Mouse (Mus musculus) CD4-positive, CD25-positive, alpha-beta regulatory T cell, adult 2 months (primary cell): ENCODE measurements around the gene Akt2.
"Not testable (repeated sequence)": the region's sequence is repeated elsewhere in the genome, so short reads cannot be mapped to it uniquely, and the experiment has no call there.

Source experiments
- DNase-seq: peaks from one replicate; pipeline ENCODE4 v3.0.0-alpha.2; 2012; ENCODE audit warnings: low read depth, low spot score

The Akt2 gene

DNA sequence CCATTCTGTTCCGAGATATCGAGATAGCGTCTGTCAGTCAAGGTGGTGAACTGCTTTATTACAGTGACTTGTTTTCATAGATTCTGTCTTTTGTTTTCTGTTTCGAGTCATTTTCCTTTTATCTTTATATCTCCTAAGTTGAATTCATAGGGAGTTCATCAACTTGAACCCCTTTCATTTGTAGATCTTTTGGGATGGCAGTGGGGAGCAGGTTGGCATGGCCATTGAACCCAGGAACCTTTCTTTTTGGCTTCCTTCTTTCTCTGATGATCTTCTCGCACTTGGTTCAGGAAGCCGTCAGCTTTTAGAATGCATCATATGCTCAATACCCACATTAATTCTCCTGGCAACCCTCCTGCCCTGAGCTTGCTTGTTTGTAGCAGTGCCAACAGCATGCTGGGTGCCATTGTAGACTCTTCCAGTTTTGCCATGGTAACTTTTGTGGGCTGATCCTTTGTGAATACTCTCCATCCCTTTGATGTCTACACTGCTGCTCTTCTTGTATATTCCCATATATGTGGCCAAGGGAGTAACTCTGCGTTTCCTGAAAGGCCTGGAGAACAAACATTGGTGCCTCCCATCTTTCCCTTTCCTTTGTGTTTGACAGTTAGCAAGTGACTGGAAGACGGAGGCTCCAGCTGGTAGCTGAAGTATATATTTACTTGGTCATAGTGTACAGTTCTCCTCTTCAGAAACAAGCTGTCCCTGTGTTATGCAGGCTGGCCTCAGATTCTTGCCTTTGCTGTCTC lies 22.6 kb downstream of the Akt2 start:
- DNase-seq = no peak

DNA sequence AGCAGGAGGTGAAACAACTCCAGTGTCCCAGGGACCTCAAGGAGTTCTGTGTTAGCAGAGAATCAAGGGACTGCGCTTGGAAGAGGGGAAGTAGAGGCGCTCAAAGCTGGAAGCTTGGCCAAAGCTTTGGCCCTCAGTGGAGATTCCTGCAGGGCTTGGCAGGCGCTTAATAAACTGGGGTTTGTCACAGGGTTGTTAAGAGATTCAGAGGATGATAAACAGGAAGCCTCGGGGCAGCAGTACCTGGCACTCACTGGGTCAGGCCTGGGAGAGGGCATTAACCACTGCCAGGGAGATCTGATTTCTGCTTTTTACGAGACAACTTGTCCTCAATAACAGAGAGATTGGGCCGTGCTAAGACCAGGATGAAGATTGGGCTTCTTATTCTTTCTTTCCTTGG lies 29.7 kb downstream of the Akt2 start:
- no peak for DNase-seq

DNA sequence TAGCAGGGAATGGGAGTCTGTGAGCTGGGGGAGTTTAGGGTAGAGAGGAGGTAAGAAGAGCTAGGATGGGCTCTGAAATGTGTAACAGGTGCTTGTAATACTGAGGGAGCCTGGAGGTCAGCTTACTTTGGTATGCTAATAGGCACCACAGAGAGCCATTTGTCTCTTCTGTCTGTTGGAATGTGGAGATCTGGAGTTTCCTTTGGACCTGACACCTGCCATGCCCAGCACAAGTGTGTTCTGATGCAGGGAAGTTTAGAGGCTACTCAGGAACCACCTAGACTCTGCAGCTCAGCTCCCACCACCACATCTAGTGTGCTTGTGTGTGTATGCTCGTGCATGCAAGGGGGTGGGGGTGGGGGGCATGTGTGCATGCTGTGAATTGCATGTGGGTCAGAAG lies 30.9 kb downstream of the Akt2 start:
- no peak for DNase-seq

DNA sequence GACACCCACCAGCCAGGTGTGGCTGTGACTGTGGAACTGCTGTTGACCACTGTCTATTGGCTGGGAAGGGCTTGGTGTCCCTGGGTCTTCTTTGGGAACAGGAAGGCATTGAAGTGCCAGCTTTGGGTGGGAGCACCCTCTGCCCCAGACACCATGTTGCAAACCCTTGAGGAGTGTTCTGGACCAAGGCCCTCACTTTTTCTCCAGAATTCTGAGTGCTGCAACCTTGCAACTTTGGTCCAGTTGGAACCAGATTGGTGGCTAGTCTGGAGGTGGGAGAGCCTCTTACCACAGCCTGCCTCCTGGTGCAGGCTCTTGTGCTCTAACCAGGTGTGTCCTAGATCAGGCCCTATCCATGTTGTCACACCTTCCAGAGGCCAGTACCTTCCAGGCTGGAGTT lies 33.6 kb downstream of the Akt2 start:
- DNase-seq = no peak

DNA sequence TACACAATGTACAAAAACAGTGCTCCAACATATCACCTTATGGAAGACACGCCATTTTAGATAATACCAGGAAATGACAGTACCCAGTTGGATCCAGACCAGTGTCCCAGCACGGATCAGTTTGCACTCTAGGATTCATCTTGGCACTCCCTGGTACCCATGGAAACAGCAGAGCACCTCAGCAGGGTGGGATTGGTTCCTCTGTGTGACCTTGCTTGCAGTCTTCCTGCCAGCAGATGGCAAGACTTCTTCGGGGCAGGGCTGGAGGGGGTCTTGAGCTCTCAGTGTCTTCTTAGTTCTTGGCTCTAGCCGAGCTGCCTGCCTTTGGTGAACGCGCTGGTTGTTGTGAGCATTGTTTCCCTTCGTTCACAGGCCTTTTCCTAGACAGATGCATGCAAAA lies 36.4 kb downstream of the Akt2 start:
- no peak for DNase-seq

DNA sequence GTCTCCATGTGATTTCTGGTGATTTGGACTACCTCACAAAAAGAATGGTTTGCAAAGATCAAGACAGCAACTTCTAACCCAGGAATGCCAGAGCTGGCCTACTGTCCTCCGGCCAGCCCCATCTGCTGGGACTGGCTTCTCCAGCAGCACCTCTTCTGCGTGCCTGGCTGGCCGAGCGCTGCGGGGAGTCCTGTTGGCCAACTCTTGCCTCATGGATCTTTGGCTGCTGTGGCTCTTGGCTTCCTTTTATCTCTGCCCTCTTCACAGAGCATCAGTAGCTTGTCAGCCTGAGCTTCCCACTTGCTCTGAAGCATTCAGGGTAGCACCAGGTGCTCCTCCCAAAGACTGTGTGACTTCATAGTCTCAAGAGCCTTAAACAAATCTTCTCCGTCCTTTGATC lies 36.8 kb downstream of the Akt2 start:
- DNase-seq = no peak

DNA sequence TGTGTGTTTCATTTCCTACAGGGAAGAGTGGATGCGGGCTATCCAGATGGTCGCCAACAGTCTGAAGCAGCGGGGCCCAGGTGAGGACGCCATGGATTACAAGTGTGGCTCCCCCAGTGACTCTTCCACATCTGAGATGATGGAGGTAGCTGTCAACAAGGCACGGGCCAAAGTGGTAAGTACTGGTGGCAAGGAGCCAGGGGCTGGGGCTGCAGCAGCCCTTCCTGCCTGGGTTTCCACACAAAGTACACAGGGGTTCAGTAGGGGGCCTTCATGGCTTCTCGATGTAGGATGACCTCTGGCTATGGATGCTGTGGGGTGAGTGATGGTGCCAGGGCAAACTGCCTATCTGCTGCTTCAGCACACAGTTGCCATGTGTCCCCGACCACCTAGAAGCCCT lies 37.5 kb downstream of the Akt2 start:
- DNase-seq = not testable (repeated sequence)

DNA sequence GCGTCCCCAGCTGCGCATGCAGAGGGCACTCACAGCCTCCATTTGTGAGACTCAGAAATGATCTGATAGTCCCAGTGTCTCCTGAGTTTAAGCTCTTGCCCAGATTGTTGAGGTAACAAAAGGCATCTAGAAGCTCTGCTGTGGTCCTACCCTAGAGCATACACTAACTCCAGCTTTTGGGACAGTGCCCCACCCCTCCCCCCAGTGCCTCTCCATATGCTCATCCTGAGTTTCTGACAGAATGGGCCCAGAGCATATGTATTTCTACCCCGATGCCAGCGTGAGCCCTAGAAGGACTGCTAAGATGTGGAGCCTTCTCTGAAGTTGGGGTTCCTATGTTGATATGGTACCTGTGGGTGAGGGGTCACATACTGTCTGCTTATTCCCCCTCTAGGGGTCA lies 40.1 kb downstream of the Akt2 start:
- DNase-seq = no peak

DNA sequence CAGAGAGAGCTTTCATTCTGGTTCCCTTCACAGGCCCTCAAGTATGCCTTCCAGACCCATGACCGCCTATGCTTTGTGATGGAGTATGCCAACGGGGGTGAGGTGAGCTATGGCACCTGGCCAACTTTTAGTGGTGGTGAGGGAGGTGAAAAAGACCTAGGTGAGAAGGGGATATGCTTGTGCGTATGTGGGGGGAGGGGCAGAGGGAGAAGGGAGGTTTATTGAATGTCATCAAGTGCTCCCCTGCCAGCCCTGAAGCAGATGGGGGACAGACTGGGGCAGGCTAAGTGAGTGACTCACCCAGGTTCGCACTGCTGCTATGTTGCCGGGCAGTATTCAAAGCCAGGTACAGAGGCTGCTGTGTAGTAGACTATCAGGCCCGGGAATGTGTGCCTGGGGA lies 41.8 kb downstream of the Akt2 start:
- DNase-seq = no peak

DNA sequence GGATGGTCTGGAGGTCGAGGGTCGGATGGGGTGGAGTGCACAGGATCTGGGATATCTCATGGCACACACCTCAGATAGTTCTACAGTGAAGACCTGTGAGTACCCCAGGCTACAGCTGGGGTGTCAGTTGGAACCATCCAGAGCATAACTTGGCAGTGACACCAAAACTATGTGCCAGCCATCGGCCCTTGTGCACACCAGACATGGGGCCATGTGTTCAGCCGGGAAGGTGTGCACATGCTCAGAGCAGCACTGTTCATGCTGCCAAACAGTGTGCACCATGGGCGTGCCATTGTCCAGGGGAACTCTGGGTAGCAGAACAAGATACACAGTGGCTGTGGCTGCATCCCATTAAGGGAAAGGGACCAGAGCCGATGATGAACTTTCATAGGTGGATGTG lies 43.3 kb downstream of the Akt2 start:
- DNase-seq = no peak

DNA sequence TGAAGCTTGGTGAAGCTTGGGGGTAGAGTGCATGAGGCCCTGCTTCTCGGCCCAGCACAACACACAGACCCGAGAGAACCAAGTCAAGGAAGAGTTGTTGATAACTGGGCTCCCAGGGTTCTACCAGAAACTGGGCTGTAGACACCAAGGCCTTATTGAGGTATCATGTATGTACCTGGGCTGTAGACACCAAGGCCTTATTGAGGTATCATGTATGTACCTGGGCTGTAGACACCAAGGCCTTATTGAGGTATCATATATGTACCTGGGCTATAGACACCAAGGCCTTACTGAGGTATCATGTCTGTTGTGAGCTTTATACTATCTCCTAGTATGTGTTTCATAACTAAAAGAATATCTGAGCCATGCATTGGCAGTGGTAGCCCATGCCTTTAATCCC lies 43.7 kb downstream of the Akt2 start:
- DNase-seq = not testable (repeated sequence)

DNA sequence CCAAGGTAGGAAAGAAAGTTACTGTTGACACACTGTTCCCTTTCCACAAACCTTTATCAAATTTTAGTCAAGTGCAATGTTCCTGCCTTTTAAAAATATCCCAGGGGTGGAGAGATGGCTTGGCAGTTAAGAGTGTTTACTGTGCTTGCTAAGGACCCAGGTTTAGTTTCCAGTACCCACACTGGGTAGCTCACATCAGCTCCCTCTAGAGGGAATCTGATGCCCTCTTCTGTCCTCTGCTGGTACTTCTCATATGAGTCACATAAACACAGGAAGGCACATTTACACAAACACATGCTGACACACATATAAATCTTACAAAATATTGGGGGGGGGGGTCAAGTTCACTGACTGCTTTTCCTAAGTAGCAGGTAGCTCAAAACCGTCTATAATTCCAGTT lies 53.1 kb downstream of the Akt2 start:
- DNase-seq = peak; percentile 22

DNA sequence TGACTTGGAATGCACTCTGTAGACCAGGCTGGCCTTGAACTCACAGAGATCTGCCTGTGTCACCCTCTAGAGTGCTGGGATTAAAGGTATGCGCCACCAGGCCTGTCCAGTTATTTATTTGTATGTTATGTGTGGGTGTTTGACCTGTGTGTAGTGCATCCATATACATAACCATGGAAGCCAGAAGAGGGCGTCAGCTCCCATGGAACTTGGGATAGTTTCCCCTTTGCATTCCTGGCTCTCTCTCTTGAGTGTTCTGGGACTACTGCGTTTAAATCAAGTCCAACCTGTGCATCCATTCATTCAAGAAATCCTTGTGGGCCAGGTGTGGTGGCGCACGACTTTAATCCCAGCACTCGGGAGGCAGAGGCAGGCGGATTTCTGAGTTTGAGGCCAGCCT lies 55.2 kb downstream of the Akt2 start:
- no peak for DNase-seq

DNA sequence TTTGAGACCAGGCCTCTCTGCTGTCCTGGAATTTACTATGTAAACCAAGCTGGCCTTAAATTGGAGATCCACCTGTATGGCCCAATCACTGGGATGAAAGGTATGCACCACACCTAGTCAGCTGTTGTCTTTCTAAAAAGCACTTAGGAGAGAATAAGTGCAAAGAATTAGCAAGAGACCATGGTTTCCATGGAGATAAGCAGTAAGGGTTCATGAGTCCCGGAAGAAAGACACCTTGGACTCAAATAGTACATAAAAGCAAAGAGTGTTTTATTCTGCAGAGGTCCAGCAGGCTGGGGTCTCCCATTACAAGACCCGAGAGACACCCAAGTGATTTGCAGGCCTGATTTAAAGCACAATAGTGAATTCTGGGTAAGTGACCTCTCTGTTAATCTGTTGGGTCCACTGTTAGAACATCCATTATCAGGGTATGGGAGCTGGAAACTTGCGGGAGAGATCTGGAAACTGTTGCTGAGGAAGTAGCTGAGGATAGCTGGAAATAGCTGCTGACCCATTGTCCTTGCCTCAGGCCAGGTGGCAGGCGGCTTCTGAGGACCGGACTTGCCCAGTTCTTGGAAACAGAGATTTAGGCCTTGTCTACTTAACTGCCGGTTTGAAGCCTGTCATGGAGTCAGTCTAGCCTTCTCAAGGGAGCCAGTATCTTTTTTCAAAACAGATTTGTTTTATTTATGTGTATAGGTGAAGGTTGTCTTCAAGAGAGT lies 56.1 kb downstream of the Akt2 start:
- no peak for DNase-seq

DNA sequence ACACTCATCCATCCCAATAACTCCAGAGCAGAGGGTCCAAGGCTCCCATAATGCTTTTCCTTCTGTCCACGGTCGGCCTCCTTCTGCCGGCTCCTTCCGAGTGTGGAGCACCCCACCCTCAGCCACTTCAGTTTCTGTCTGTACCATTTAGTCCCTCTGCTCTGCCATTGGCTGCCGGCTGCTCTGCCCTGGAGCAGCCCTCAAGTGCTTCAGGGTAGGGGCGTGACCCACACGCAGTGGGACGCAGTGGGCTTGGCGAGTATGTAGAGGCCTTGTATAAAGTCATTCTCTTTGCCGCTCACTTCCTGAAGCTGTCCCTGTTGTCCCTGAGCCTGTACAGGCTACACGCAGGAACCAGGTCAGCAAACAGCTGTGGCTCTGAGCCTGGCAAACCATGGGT lies 58.4 kb downstream of the Akt2 start:
- no peak for DNase-seq

DNA sequence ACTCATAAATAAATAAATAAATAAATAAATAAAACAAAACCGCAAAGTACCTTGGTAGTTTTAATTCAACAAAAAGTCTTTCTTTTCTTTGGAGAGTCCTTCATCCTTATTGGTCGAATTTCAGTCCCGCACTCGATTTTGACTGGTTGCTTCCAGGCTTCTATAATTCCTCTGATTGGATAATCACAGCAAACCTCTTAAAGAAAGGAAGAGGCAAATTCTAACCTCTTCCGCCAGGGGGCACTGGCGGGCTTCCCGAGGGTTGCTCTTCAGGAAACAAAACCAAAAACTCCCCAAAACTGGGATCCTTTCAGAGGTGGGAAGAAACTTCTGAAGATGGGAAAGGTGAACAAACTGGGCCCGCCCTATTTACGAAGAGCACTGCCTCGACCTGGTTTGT lies 59.6 kb downstream of the Akt2 start:
- peak; percentile 83 for DNase-seq

DNA sequence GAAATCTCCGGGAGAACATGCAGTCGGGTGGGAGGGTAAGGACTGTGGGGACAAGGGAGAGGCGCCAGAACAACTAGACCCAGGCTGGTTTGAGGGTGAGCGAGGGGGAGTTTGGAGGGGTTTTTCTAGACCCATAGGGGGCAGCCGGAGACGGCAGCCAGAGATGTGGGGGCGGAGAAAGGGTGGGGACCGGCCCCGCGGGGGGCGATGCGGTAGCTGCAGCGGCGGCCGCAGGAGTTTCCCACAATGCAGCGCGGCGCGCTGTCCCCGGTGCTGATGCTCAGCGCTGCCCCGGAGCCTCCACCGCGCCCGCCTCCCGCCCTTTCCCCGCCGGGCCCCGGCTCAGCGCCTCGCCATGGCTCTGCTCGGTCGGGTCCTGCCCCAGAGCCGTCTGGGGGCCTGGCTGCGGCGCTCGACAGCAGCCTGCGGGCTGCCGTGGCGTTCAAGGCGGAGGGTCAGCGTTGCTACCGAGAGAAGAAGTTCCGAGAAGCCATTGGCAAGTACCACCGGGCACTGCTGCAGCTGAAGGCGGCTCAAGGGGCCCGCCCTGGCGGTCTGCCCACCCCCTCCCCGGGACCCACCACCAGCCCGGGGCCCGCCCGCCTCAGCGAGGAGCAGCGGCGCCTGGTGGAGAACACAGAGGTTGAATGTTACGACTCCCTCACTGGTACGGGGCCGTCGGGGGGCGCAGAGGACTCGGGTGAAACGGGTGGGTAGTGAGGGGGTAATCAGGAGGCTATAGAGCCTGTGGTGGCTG lies 62.5 kb downstream of the Akt2 start, which contains the start of gene Ttc9b:
Gene Ttc9b (plus strand): TSS at position 235 of the 757 bp plus-strand sequence.
- DNase-seq = peak; percentile 65

DNA sequence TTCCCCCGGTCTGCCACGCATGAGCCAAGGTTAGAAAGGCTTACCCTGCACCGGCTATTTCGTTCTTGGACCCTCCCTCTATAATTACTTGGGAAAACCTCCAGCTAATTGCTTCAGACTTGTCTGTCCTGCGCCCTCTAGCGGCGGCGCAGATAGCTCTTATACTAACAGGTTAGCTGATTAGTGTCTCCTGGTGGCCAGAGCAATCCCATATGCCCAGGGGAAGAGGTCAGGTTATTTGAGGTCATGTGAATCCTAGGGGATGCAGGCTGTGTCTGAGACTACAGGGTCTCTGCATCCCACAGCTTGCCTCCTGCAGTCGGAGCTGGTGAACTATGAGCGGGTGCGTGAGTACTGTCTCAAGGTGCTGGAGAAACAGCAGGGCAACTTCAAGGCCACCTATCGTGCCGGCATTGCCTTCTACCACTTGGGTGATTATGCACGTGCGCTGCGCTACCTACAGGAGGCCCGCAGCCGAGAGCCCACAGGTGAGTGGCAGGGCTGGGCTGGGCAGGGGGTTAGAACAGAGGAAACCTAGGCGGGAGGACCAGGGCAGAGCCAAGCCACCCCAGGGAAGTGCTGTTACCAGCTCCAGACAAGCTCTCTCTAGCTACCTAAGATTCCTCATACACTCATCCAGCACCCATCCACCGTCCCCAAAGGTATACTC lies 63.4 kb downstream of the Akt2 start:
- peak; percentile 68 for DNase-seq

DNA sequence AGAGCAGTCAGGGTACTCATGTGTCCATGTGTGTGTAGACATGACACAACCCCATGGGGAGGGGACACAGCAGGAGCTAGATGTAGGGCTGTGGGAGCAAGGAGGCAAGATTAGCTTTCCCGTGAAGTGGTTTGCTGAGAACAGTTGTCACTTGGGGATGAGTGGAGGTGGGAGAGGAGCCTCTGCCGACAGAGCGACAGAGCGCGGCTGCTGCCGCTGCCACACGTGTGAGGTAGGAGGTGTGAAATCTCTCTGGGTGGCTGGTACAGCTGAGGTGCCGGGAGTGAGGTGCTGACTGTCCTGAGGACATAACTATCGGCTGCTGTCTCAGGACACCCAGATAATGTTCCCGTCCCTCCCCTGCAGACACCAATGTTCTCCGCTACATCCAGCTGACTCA lies 64.2 kb downstream of the Akt2 start:
- no peak for DNase-seq

DNA sequence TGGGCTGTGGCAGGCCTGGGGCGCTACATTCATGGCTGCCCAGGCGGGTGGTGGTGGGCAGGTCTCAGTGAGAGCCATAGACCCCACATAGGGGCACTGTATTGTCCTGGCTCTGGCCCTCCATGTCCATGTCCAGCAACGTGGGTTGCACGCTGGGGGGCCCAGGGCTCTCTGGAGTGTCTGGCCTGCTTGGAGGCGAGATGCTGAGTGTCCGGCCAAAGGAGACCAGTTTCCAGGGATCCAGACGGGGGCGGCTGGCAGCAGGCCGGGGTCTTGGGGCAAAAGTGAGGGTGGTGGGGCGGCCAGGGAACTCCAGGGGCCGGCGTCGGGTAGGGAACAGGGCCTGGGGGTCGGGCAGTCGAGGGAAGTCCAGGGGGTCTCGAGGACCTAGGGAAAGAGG lies 65.2 kb downstream of the Akt2 start:
- no peak for DNase-seq

DNA sequence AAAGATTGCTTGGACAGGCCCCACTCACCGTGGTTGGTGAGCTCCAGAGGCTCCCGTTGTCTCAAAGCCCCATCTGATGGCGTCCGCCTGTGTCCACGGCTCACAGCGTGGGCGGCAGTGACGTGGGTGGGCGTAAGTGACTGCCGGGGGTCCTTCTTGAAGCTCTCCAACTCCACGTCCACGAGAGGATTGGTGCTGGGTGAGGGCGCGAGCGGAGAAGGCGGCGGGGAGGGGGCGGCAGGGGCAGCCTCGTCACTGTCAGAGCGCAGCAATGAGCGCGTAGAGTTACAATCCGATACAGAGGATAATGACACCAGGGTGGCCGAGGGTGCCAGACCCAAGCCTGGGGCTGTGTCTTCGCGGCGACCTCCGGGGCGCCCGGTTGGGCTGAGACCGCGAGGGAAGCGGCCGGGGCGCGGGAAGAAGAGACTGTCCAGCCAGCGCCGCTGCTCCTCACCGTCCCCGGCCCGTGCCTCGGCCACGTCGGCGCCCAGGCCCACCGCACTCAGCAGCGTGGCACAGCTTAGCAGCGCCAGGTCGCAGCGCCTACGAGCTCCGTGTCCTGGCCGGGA lies 66.6 kb downstream of the Akt2 start:
- DNase-seq = no peak
